Mouse (Mus musculus) MEL (cell line): ENCODE measurements at regions not wholly inside any gene's neighbourhood (a gene's known extent, or its start where the extent isn't known, plus 50 kb on each side); places are given as distances from the start of the nearest gene placed in this dataset.

Source experiments
- GABPA ChIP-seq: IDR thresholded peaks from 2 replicates; pipeline ENCODE4 v1.6.1; 2012; ENCODE audit warnings: low read depth, mild to moderate bottlenecking, inconsistent platforms, low read length, improper control_type of control experiment, moderate library complexity
- POLR2A ChIP-seq, 2 experiments: IDR thresholded peaks; 2 replicates each; pipeline ENCODE4 v1.6.1; 2011 to 2012; ENCODE audit warnings: low read length in 2 of 2, mild to moderate bottlenecking in 2 of 2, control low read depth in 1 of 2, improper control_type of control experiment in 1 of 2, low read depth in 1 of 2, moderate library complexity in 1 of 2; ENCODE audit not compliant: control insufficient read depth in 1 of 2, insufficient read depth in 1 of 2, poor library complexity in 1 of 2
- TAL1 ChIP-seq: IDR thresholded peaks from 2 replicates; pipeline ENCODE4 v1.6.1; 2012; ENCODE audit warnings: mild to moderate bottlenecking, inconsistent platforms, low read length, moderate library complexity, mixed read lengths
- ZC3H11A ChIP-seq: IDR thresholded peaks from 2 replicates; pipeline ENCODE4 v1.6.1; 2012; ENCODE audit warnings: low read depth, mild to moderate bottlenecking, inconsistent platforms, low read length, improper control_type of control experiment
- ZNF384 ChIP-seq: IDR thresholded peaks from 2 replicates; pipeline ENCODE4 v1.6.1; 2012; ENCODE audit warnings: low read depth, mild to moderate bottlenecking, inconsistent platforms, low read length, improper control_type of control experiment

DNA sequence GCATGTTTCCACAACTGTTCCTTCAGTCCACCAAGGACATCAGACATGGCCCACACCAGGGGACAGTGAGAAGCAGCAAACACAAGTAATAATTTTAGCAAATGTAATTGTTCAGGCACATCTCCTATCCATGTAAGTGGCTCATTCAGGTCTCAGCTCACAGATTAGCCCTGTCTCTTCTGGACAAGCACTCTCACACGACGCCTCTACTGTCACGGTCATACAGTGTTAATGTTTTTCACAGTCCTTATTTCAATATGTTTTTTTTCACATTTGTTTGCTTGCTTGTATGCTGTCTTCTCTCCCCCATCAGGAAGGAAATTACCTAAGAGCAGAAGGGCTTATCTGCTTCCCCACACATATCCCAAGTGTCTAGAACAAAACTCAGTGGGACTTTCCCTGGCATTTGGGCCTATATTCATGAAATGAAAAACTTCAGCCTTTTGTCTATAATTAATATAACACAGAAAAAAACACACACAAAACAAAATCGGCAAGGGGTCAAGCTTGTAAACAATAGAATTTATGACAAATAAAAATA, 299.5 kb downstream of the Icos start:
- TF ChIP-seq TAL1 (no peak), GABPA (no peak), POLR2A (IDR thresholded peaks at IDR 0.05; ENCODE audit: control insufficient read depth in 1 of 2, insufficient read depth in 1 of 2, low read depth in 1 of 2, low read length in 2 of 2, poor library complexity in 1 of 2) (no peak), ZC3H11A (no peak), ZNF384 (no peak)
